Mouse (Mus musculus): ENCODE results near the gene Olfr632. TPM values are rescaled to one million over a fixed set of nuclear protein-coding genes. Genes with fewer than 3 reads are reported as not detected.
"Not testable (repeated sequence)": the region's sequence is repeated elsewhere in the genome, so short reads cannot be mapped to it uniquely, and the experiment has no call there.

Gene Olfr632
- under 1 TPM in 1 of 2 experiments, not detected in 1; 0.25 TPM for total RNA-seq (2021)

- no peak for DNase-seq (ENCODE audit: low spot score in 2 of 2)
- intact Hi-C loops (cut with DNase I): no loop called here
These were observed at the start of gene Olfr632 for GRCm38 (mm10) chr7:103934264-103934663. TSS of gene Olfr632 (plus strand) at chr7:103934347.

- intact Hi-C loops (cut with DNase I): no loop called here
These were observed 48.0 kb upstream of the Olfr632 start, which contains the start of gene Olfr66 for GRCm38 (mm10) chr7:103886152-103886551. TSS of gene Olfr66 (minus strand) at chr7:103886252.

GRCm38 (mm10) chr7:103894385-103894784 lies 39.8 kb upstream of the Olfr632 start, which contains the start of gene Olfr64:
TSS of gene Olfr64 (minus strand) at chr7:103894485.
- intact Hi-C loops (cut with DNase I): no loop called here
- DNase-seq (ENCODE audit: low spot score in 2 of 2): no peak

More at GRCm38 (mm10) chr7:103886152-103886551, 48.0 kb upstream of the Olfr632 start, which contains the start of gene Olfr66:
- no peak for DNase-seq (ENCODE audit: low spot score in 2 of 2)

- DNase-seq (ENCODE audit: low spot score in 2 of 2): no peak
- intact Hi-C loops (cut with DNase I): no loop called here
These were observed 31.0 kb upstream of the Olfr632 start, which contains the start of gene Olfr65 for GRCm38 (mm10) chr7:103903187-103903586. TSS of gene Olfr65 (plus strand) at chr7:103903487.

- intact Hi-C loops (cut with DNase I): no loop called here
- no peak for DNase-seq (ENCODE audit: low spot score in 2 of 2)
These were observed 24.1 kb upstream of the Olfr632 start for GRCm38 (mm10) chr7:103910047-103910446.

- no peak for DNase-seq (ENCODE audit: low spot score in 2 of 2)
- intact Hi-C loops (cut with DNase I): no loop called here
These were observed 21.1 kb upstream of the Olfr632 start for GRCm38 (mm10) chr7:103912969-103913511.

- no peak for DNase-seq (ENCODE audit: low spot score in 2 of 2)
- intact Hi-C loops (cut with DNase I): no loop called here
These were observed 18.8 kb upstream of the Olfr632 start for GRCm38 (mm10) chr7:103915338-103915737.

- no peak for DNase-seq (ENCODE audit: low spot score in 2 of 2)
- intact Hi-C loops (cut with DNase I): no loop called here
These were observed 5.6 kb upstream of the Olfr632 start, which contains the start of gene Olfr631 for GRCm38 (mm10) chr7:103928525-103928924. TSS of gene Olfr631 (plus strand) at chr7:103928825.

- no peak for DNase-seq (ENCODE audit: low spot score in 2 of 2)
- intact Hi-C loops (cut with DNase I): no loop called here
These were observed 8.6 kb downstream of the Olfr632 start for GRCm38 (mm10) chr7:103942730-103943129.

GRCm38 (mm10) chr7:103944137-103944536 lies 10.0 kb downstream of the Olfr632 start, which contains the start of gene Olfr633:
TSS of gene Olfr633 (plus strand) at chr7:103944437.
- intact Hi-C loops (cut with DNase I): no loop called here

GRCm38 (mm10) chr7:103966873-103967272 lies 32.7 kb downstream of the Olfr632 start:
- DNase-seq (ENCODE audit: low spot score in 2 of 2); intact Hi-C loops (cut with DNase I): not testable (repeated sequence)

More at GRCm38 (mm10) chr7:103944137-103944536, 10.0 kb downstream of the Olfr632 start, which contains the start of gene Olfr633:
- DNase-seq (ENCODE audit: low spot score in 2 of 2): no peak

GRCm38 (mm10) chr7:103970852-103971251 lies 36.7 kb downstream of the Olfr632 start, which contains the start of gene Olfr635:
TSS of gene Olfr635 (plus strand) at chr7:103971152.
- intact Hi-C loops (cut with DNase I): no loop called here
- DNase-seq (ENCODE audit: low spot score in 2 of 2): no peak

- intact Hi-C loops (cut with DNase I): no loop called here
- DNase-seq (ENCODE audit: low spot score in 2 of 2): no peak
These were observed 37.6 kb downstream of the Olfr632 start for GRCm38 (mm10) chr7:103971782-103972181.

Other genes starting within 250 kb of the Olfr632 start
- not detected for gene Olfr243, start 219.7 kb upstream of the Olfr632 start, total RNA-seq (2021)
- not detected for gene Olfr628, start 204.0 kb upstream of the Olfr632 start, total RNA-seq (2021)
- gene Olfr629, start 189.4 kb upstream of the Olfr632 start, total RNA-seq (2021): not detected
- not detected for gene Olfr630, start 177.0 kb upstream of the Olfr632 start, total RNA-seq (2021)
- gene Olfr69, start 162.8 kb upstream of the Olfr632 start, total RNA-seq (2021): not detected
- not detected for gene Olfr68, start 154.6 kb upstream of the Olfr632 start, total RNA-seq (2021)
- not detected for gene Olfr67, start 142.5 kb upstream of the Olfr632 start, total RNA-seq (2021)
- 10 to 100 TPM; 49.8 to 50.7 TPM for gene Hbb-bt, start 120.4 kb upstream of the Olfr632 start, total RNA-seq (2021)
- gene Hbb-bs, start 106.3 kb upstream of the Olfr632 start, total RNA-seq (2021): 100 to 1,000 TPM; 365 to 420 TPM
- gene Hbb-bh2, start 93.8 kb upstream of the Olfr632 start, total RNA-seq (2021): not detected
- gene Hbb-bh1, start 91.2 kb upstream of the Olfr632 start, total RNA-seq (2021): not detected
- gene Hbb-y, start 81.1 kb upstream of the Olfr632 start, total RNA-seq (2021): not detected
- gene Olfr66, start 48.1 kb upstream of the Olfr632 start, total RNA-seq (2021): not detected
- not detected for gene Olfr64, start 39.9 kb upstream of the Olfr632 start, total RNA-seq (2021)
- gene Olfr65, start 30.9 kb upstream of the Olfr632 start, total RNA-seq (2021): not detected
- gene Olfr631, start 5.5 kb upstream of the Olfr632 start, total RNA-seq (2021): not detected
- not detected for gene Olfr633, start 10.1 kb downstream of the Olfr632 start, total RNA-seq (2021)
- under 1 TPM; 0.02 to 0.07 TPM for gene Olfr635, start 36.8 kb downstream of the Olfr632 start, total RNA-seq (2021)
- gene Olfr638, start 64.4 kb downstream of the Olfr632 start, total RNA-seq (2021): not detected
- gene Olfr639, start 83.0 kb downstream of the Olfr632 start, total RNA-seq (2021): under 1 TPM; 0.12 to 0.16 TPM
- not detected for gene Olfr640, start 91.2 kb downstream of the Olfr632 start, total RNA-seq (2021)
- not detected for gene Olfr641, start 101.1 kb downstream of the Olfr632 start, total RNA-seq (2021)
- gene Olfr642, start 118.3 kb downstream of the Olfr632 start, total RNA-seq (2021): not detected
- gene 4930516K23Rik, start 127.1 kb downstream of the Olfr632 start, total RNA-seq (2021): not detected
- not detected for gene Olfr644, start 137.5 kb downstream of the Olfr632 start, total RNA-seq (2021)
- gene Olfr645, start 151.1 kb downstream of the Olfr632 start, total RNA-seq (2021): not detected
- not detected for gene Olfr646, start 170.5 kb downstream of the Olfr632 start, total RNA-seq (2021)
- not detected for gene Ubqln5, start 195.5 kb downstream of the Olfr632 start, total RNA-seq (2021)
- gene Olfr643, start 203.1 kb downstream of the Olfr632 start, total RNA-seq (2021): not detected
- gene Ubqln3, start 208.9 kb downstream of the Olfr632 start, total RNA-seq (2021): not detected
- gene Ubqlnl, start 216.2 kb downstream of the Olfr632 start, total RNA-seq (2021): not detected
- not detected for gene Olfm5, start 230.5 kb downstream of the Olfr632 start, total RNA-seq (2021)
- under 1 TPM; 0.15 to 0.45 TPM for gene Olfr648, start 249.0 kb downstream of the Olfr632 start, total RNA-seq (2021)

Data from left cerebral cortex, postnatal 36 days (tissue).